Mouse (Mus musculus) stomach, embryonic 16.5 days (tissue): ENCODE measurements around the gene Cacna1e. TPM values are rescaled to one million over a fixed set of nuclear protein-coding genes. Genes with fewer than 3 reads are reported as not detected.

Source experiments
- ATAC-seq: fragments of 200-750 bp; cut with Nextera tagmentation; 2 replicates; pipeline ENCODE4 v1.8.0; 2017; ENCODE audit warnings: moderate number of reproducible peaks, moderate TSS enrichment; ENCODE audit not compliant: insufficient read depth, low FRiP score
- H3K27ac ChIP-seq: fragments of 300-500 bp; sonication (generic); 2 replicates; pipeline ENCODE4 v1.5.1; 2014; ENCODE audit warnings: low read length
- H3K27me3 ChIP-seq: fragments of 300-500 bp; sonication (generic); 2 replicates; pipeline ENCODE4 v1.6.1; 2014; ENCODE audit warnings: low read length, control low read depth, mixed read lengths; ENCODE audit not compliant: control insufficient read depth, insufficient read depth
- H3K36me3 ChIP-seq: fragments of 300-500 bp; sonication (generic); 2 replicates; pipeline ENCODE4 v1.6.1; 2014; ENCODE audit warnings: low read length; ENCODE audit not compliant: control insufficient read depth, insufficient read depth
- H3K4me1 ChIP-seq: fragments of 300-500 bp; sonication (generic); 2 replicates; pipeline ENCODE4 v1.6.1; 2014; ENCODE audit warnings: low read length, control low read depth, mixed read lengths; ENCODE audit not compliant: control insufficient read depth, insufficient read depth
- H3K4me2 ChIP-seq: fragments of 300-500 bp; sonication (generic); 2 replicates; pipeline ENCODE4 v1.6.1; 2014; ENCODE audit warnings: low read depth, low read length, mixed read lengths
- H3K4me3 ChIP-seq: fragments of 300-500 bp; sonication (generic); replicated peaks from 2 replicates; pipeline ENCODE4 v1.5.1; 2014; ENCODE audit warnings: mild to moderate bottlenecking, low read length
- H3K9ac ChIP-seq: fragments of 300-500 bp; sonication (generic); 2 replicates; pipeline ENCODE4 v1.6.1; 2014; ENCODE audit warnings: low read length
- H3K9me3 ChIP-seq: fragments of 300-500 bp; sonication (generic); replicated peaks from 2 replicates; pipeline ENCODE4 v1.6.1; 2016; ENCODE audit warnings: low read length, control low read depth; ENCODE audit not compliant: control insufficient read depth
- WGBS: fragments of 180-500 bp; shearing (Covaris S2); extraction: QIAGEN DNeasy Blood & Tissue Kit; methylation state at CpG from one replicate; pipeline ENCODE4 v1.1.7; 2014; 5-methylcytosine and 5-hydroxymethylcytosine counted together
- polyA plus RNA-seq: library from polyadenylated mRNA; unstranded; fragments of >200 nt; fragmentation: Nextera tagmentation; extraction: Ambion mirVana; gene quantifications from 2 replicates; pipeline ENCODE4 v1.2.1, GENCODE M21; 2015

Cacna1e gene
- polyA plus RNA-seq, 1 experiment from 2014 or later: 1.2 TPM

DNA sequence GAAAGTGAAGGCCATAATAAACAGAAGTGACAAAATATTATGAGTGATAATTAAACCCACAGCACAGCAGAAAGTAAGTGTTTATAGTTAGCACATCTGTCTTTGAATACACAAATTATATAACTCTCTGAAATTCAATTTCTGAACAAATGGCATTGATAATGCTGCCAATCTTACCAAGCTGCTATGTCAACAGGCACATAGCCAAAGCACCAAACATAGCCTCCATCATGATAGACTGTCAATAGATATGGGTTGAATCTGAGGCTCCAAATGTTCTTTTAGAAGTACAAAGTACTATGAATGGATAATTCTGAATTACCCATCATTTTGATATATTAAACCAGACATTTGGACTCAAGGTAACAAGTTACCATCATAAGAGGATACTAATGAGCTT, 372.6 kb downstream of the Cacna1e start:
- Histone ChIP-seq H3K9me3 (no peaks in the 10 kb centered on the region), H3K36me3 (no peaks in the 10 kb centered on the region), H3K4me2 (no peak overlapping the region), H3K4me3 (no peak overlapping the region), H3K4me1 (no peaks in the 10 kb centered on the region), H3K27ac (no peak overlapping the region), H3K9ac (no peak overlapping the region), H3K27me3 (no peaks in the 10 kb centered on the region)
- ATAC-seq: no peak

DNA sequence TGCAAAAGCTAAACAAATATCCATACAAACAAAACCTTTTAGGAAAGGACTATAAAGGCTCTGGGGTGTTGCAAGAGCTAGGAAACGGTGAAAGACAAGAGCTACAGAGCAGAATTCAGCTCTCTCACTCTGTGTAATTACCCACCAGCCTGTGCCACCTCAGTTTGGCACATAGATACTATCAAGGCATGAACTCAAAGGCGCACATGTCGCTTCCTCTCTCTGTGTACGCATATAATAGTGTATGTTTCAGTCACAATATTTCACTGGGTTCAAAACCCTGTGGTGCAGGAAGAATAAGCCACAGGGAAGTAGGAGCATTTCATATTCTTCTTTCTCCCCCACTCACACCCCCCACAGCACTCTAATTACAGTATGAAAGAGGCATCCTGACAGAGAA, 380.3 kb downstream of the Cacna1e start:
- no peak overlapping the region for H3K9ac ChIP-seq
- no peak overlapping the region for H3K4me2 ChIP-seq
- H3K27ac ChIP-seq: no peak overlapping the region
- H3K36me3 ChIP-seq: no peaks in the 10 kb centered on the region
- H3K4me1 ChIP-seq: no peaks in the 10 kb centered on the region
- 73% methylated on average over 4 of the region's 4 CpGs for WGBS
- no peak for ATAC-seq
- H3K4me3 ChIP-seq: no peak overlapping the region
- no peaks in the 10 kb centered on the region for H3K9me3 ChIP-seq
- H3K27me3 ChIP-seq: no peaks in the 10 kb centered on the region

DNA sequence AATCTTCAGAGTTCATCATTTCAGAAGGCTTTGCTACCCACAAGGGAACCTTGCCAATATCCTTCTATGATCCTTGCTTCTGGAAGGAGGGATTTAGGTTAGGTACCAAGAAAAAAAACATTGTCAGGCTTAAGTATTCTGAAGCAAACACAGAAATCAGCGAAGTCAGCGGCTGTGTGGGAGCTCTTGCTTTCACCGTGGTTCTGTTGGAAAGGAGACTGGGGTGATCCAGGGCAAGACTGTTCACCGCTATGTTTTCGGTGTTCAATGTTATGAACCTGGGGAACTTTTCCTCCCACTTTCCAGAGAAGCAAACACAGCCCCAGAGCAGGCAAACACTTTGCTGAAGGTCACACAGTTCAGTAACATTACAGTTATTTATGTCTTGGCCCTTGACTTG, 383.4 kb downstream of the Cacna1e start:
- H3K36me3 ChIP-seq: no peaks in the 10 kb centered on the region
- H3K27ac ChIP-seq: no peak overlapping the region
- H3K9ac ChIP-seq: no peak overlapping the region
- WGBS: 58% methylated on average over 5 of the region's 5 CpGs
- no peaks in the 10 kb centered on the region for H3K27me3 ChIP-seq
- no peak overlapping the region for H3K4me2 ChIP-seq
- no peak for ATAC-seq
- no peak overlapping the region for H3K4me3 ChIP-seq
- no peaks in the 10 kb centered on the region for H3K4me1 ChIP-seq
- no peaks in the 10 kb centered on the region for H3K9me3 ChIP-seq

DNA sequence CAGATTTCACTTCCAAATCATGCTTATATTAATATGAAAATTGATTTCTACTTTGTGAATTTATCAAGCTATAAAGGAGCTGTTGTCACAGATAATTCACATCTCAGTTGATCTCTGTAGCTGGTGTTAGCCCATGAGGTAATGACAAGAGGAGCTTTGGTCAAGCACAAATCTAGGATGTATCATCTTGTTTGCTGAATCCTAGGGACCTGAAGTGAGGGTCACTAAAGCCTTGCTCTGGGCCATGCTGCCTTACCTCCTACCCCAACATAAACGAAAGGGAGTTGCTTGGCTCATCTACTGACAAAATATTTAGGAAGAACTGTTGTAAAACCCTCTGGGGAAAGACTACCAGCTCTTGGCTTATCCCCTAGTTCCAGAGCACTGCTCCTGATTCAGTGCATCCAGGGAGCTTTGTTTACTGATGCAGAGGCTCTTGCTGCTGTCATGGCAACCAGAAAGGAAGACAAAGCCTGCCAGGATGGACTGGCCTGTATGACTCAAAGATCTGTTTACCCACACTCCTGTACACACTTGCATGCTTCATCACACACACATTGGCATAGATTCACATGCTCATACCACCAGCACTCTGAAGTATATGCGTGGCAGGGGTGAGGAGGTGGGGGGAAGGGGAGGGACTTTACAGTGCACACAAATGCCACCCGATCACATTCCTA, 384.0 kb downstream of the Cacna1e start:
- no peaks in the 10 kb centered on the region for H3K36me3 ChIP-seq
- 61% methylated on average over 3 of the region's 3 CpGs for WGBS
- no peaks in the 10 kb centered on the region for H3K27me3 ChIP-seq
- H3K9ac ChIP-seq: no peak overlapping the region
- ATAC-seq: no peak
- H3K9me3 ChIP-seq: no peaks in the 10 kb centered on the region
- H3K27ac ChIP-seq: no peak overlapping the region
- H3K4me3 ChIP-seq: no peak overlapping the region
- no peak overlapping the region for H3K4me2 ChIP-seq
- no peaks in the 10 kb centered on the region for H3K4me1 ChIP-seq

DNA sequence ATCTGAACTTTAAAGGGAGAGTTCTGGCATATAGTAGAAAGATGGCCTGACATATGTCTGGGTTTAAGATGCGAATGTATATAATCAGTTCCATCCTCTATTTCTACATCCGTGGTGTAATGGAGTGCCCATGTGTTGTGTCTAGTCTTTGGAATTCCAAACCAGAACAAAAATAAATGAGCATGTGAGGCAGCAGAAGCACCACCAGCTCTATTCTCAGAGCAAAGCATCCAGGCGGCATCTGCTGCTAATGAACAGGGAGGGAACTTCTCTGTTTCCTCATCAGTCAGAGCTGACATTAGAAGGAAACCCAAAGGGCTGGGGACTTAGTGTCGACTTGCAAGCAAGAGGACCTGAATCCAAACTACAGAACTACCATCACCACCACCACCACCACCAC, 385.5 kb downstream of the Cacna1e start:
- 69% methylated on average over 4 of the region's 4 CpGs for WGBS
- no peak overlapping the region for H3K9ac ChIP-seq
- no peaks in the 10 kb centered on the region for H3K27me3 ChIP-seq
- H3K4me3 ChIP-seq: no peak overlapping the region
- no peaks in the 10 kb centered on the region for H3K36me3 ChIP-seq
- no peaks in the 10 kb centered on the region for H3K9me3 ChIP-seq
- no peak for ATAC-seq
- no peaks in the 10 kb centered on the region for H3K4me1 ChIP-seq
- H3K27ac ChIP-seq: no peak overlapping the region
- no peak overlapping the region for H3K4me2 ChIP-seq

DNA sequence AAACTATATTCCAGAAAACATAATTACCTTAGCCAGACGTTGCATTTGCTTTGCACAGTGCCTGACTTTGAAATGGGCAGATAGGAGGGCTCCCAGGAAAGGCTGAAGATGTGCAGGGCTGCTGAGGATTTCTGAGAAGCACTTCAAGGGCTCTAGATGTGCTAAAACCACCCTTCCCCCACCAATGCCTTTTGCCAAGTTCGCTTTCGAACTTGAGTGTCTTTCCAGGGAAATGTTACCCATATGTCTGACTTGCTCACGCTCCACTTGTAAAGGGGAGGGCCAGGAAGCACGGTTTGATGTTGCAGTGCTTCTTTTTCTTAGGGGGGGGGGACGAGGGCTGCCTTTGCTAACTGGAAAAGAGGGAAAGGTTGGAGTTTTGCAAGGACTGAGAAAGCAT, 393.2 kb downstream of the Cacna1e start:
- no peak for ATAC-seq
- 46% methylated on average over 6 of the region's 6 CpGs for WGBS
- H3K9ac ChIP-seq: no peak overlapping the region

DNA sequence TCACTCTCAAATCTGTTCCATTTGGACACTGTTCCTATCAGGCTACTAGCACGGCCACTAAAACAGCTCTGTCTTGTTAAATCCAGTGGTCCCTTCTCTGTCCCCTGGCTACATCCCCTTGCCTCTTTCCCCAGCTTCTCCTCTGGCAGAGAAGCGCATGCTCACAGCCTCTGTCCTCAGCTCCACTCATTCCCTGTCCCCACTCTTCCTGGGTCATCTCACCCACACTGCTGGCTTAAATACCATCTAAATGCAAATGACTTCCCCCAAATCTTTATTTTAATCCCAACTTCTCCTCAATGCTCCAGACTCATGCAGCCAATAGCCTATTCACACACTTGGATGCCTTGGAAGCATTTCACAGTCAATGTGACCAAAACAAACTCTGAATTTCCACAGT, 407.6 kb downstream of the Cacna1e start:
- 75% methylated on average over 2 of the region's 2 CpGs for WGBS
- Histone ChIP-seq H3K36me3 (no peaks in the 10 kb centered on the region), H3K9ac (no peak overlapping the region), H3K9me3 (no peaks in the 10 kb centered on the region), H3K27me3 (no peaks in the 10 kb centered on the region), H3K27ac (no peak overlapping the region), H3K4me2 (no peak overlapping the region), H3K4me3 (no peak overlapping the region), H3K4me1 (no peaks in the 10 kb centered on the region)
- no peak for ATAC-seq

More for the DNA sequence above, 393.2 kb downstream of the Cacna1e start:
- Histone ChIP-seq H3K27ac (no peak overlapping the region), H3K4me3 (no peak overlapping the region), H3K4me1 (no peaks in the 10 kb centered on the region), H3K27me3 (no peaks in the 10 kb centered on the region), H3K36me3 (no peaks in the 10 kb centered on the region), H3K9me3 (no peaks in the 10 kb centered on the region), H3K4me2 (no peak overlapping the region)

DNA sequence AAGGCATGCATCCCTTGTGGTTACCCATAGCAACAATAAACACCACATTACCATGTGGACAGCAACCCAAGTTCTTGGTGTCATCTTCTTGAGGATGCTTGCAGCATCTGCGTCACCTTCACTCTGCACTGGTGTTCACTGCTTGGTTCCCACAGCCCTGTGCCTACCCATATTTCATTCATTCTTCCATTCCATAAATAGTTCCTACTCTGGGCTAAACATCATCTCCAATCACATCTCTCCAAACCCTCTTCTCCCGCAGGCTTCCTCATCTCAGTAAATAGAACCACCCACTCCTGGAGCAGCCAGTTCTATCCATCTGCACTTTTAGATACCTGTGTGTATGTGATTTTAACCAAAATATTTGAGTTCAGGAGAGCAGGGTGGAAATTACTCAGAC, 408.6 kb downstream of the Cacna1e start:
- WGBS: 68% methylated on average over 2 of the region's 2 CpGs
- Histone ChIP-seq H3K4me1 (no peaks in the 10 kb centered on the region), H3K9me3 (no peaks in the 10 kb centered on the region), H3K4me3 (no peak overlapping the region), H3K9ac (no peak overlapping the region), H3K36me3 (no peaks in the 10 kb centered on the region), H3K27me3 (no peaks in the 10 kb centered on the region), H3K27ac (no peak overlapping the region), H3K4me2 (no peak overlapping the region)
- no peak for ATAC-seq

DNA sequence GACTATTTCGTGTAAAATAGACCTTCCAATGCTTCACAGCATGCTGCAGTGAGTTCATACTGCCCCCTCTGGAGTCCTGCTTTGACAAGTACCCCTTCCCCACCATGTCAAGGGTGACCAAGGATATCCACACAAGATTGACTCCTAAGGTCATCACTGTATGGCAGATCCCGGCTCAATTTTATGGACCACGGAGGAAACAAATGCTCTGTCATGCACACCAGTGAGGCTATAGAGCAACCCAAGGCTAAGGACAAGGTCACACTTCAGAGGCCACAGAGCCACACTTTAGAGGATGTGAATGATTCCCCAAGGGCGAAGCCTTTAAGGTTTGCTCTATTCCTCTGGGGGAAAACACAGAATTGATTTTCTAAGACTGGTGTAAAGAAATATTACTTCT, 410.1 kb downstream of the Cacna1e start:
- no peaks in the 10 kb centered on the region for H3K27me3 ChIP-seq
- H3K4me2 ChIP-seq: no peak overlapping the region
- H3K9ac ChIP-seq: no peak overlapping the region
- no peaks in the 10 kb centered on the region for H3K36me3 ChIP-seq
- no peaks in the 10 kb centered on the region for H3K9me3 ChIP-seq
- H3K27ac ChIP-seq: no peak overlapping the region
- no peak overlapping the region for H3K4me3 ChIP-seq
- WGBS: 82% methylated on average over 4 of the region's 4 CpGs
- ATAC-seq: no peak
- H3K4me1 ChIP-seq: no peaks in the 10 kb centered on the region

DNA sequence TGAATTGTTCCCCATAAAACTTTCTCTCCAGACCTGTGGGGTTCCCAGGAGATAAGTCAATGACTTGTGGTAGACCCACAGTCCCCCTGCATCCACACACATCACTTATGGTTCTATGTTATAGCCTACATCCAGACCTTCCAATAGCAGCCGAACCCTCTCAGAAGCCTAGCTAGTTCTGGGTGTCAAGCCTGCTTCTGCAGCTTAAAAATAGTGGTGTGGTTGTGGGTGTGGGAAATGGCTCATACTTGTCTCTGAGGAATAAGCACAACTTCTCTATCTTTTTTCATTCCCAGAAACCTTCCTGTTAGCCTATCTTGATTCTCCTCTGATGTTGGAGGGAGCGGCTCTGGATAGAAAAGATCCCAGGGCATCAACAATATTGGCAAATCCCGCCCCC, 417.0 kb downstream of the Cacna1e start:
- no peaks in the 10 kb centered on the region for H3K36me3 ChIP-seq
- H3K9ac ChIP-seq: no peak overlapping the region
- no peaks in the 10 kb centered on the region for H3K4me1 ChIP-seq
- no peak for ATAC-seq
- no peaks in the 10 kb centered on the region for H3K27me3 ChIP-seq
- H3K4me2 ChIP-seq: no peak overlapping the region
- H3K4me3 ChIP-seq: no peak overlapping the region
- no peaks in the 10 kb centered on the region for H3K9me3 ChIP-seq
- H3K27ac ChIP-seq: no peak overlapping the region
- 82% methylated on average over 3 of the region's 3 CpGs for WGBS
